Mouse (Mus musculus) MEL (cell line): Measurements from ENCODE around the gene Daam1. TPM values are rescaled to one million over a fixed set of nuclear protein-coding genes. Genes with fewer than 3 reads are reported as not detected.

Experiments used
- DNase-seq: peaks from one replicate; pipeline ENCODE4 v3.0.0; 2011; ENCODE audit warnings: low read depth, low spot score
- H3K27ac ChIP-seq: 2 replicates; pipeline ENCODE4 v1.5.1; 2012; ENCODE audit warnings: low read depth, mild to moderate bottlenecking, control low read depth, low read length, moderate library complexity; ENCODE audit not compliant: control insufficient read depth
- H3K27me3 ChIP-seq, 2 experiments: fragments of 150-350 bp in 1 of 2; sonication (generic) in 1 of 2; 2 replicates each; pipeline ENCODE4 v1.6.1; 2012; ENCODE audit warnings: low read length in 2 of 2, mild to moderate bottlenecking in 2 of 2, improper control_type of control experiment in 1 of 2, moderate library complexity in 1 of 2; ENCODE audit not compliant: insufficient read depth in 2 of 2, control insufficient read depth in 1 of 2
- H3K36me3 ChIP-seq, 2 experiments: 2 replicates each; pipeline ENCODE4 v1.6.1; 2012 to 2014; ENCODE audit warnings: low read length in 2 of 2, improper control_type of control experiment in 1 of 2, inconsistent platforms in 1 of 2, mild to moderate bottlenecking in 1 of 2; ENCODE audit not compliant: insufficient read depth in 2 of 2, control insufficient read depth in 1 of 2
- H3K4me1 ChIP-seq, 2 experiments: fragments of 150-350 bp in 1 of 2; sonication (generic) in 1 of 2; 2 replicates each; pipeline ENCODE4 v1.6.1; 2012; ENCODE audit warnings: low read length in 2 of 2, improper control_type of control experiment in 1 of 2, mild to moderate bottlenecking in 1 of 2; ENCODE audit not compliant: insufficient read depth in 2 of 2, control insufficient read depth in 1 of 2
- H3K4me3 ChIP-seq, 2 experiments: fragments of 150-350 bp in 1 of 2; sonication (generic) in 1 of 2; 2 replicates each; pipeline ENCODE4 v1.5.1; 2012; ENCODE audit warnings: low read depth in 2 of 2, low read length in 2 of 2, mild to moderate bottlenecking in 2 of 2, moderate library complexity in 2 of 2, control low read depth in 1 of 2, improper control_type of control experiment in 1 of 2; ENCODE audit not compliant: control insufficient read depth in 1 of 2, insufficient read depth in 1 of 2
- H3K79me2 ChIP-seq: 2 replicates; pipeline ENCODE4 v1.6.1; 2012; ENCODE audit warnings: mild to moderate bottlenecking, low read length, moderate library complexity; ENCODE audit not compliant: control insufficient read depth, poor library complexity, insufficient read depth
- H3K9ac ChIP-seq: 2 replicates; pipeline ENCODE4 v1.6.1; 2012; ENCODE audit warnings: low read depth, mild to moderate bottlenecking, control low read depth, low read length, moderate library complexity; ENCODE audit not compliant: control insufficient read depth, poor library complexity, severe bottlenecking
- H3K9me3 ChIP-seq: fragments of 150-350 bp; sonication (generic); replicated peaks from 2 replicates; pipeline ENCODE4 v1.6.1; 2012; ENCODE audit warnings: mild to moderate bottlenecking, low read length, improper control_type of control experiment, moderate library complexity; ENCODE audit not compliant: insufficient read depth
- BHLHE40 ChIP-seq: IDR thresholded peaks from 2 replicates; pipeline ENCODE4 v1.6.1; 2012; ENCODE audit warnings: low read depth, mild to moderate bottlenecking, inconsistent platforms, low read length, improper control_type of control experiment, borderline replicate concordance
- CHD2 ChIP-seq: IDR thresholded peaks from 2 replicates; pipeline ENCODE4 v1.6.1; 2011; ENCODE audit warnings: low read length, improper control_type of control experiment
- CTCF ChIP-seq, 3 experiments: IDR thresholded peaks in 2 of 3; conservative IDR thresholded peaks in 1 of 3; 2 replicates each; pipeline ENCODE4 v1.5.1; 2011 to 2012; ENCODE audit warnings: low read length in 3 of 3, low read depth in 2 of 3, mild to moderate bottlenecking in 2 of 3, improper control_type of control experiment in 1 of 3, inconsistent platforms in 1 of 3, mixed read lengths in 1 of 3, moderate library complexity in 1 of 3; ENCODE audit not compliant: control insufficient read depth in 1 of 3, insufficient read depth in 1 of 3, poor library complexity in 1 of 3, severe bottlenecking in 1 of 3
- ELF1 ChIP-seq: IDR thresholded peaks from 2 replicates; pipeline ENCODE4 v1.6.1; 2014; ENCODE audit warnings: low read depth, mild to moderate bottlenecking, inconsistent platforms, low read length, improper control_type of control experiment, moderate library complexity
- EP300 ChIP-seq, 2 experiments: IDR thresholded peaks; 2 replicates each; pipeline ENCODE4 v1.6.1; 2011; ENCODE audit warnings: improper control_type of control experiment in 2 of 2, low read length in 2 of 2, low read depth in 1 of 2, mild to moderate bottlenecking in 1 of 2
- GABPA ChIP-seq: IDR thresholded peaks from 2 replicates; pipeline ENCODE4 v1.6.1; 2012; ENCODE audit warnings: low read depth, mild to moderate bottlenecking, inconsistent platforms, low read length, improper control_type of control experiment, moderate library complexity
- GATA1 ChIP-seq: IDR thresholded peaks from 2 replicates; pipeline ENCODE4 v1.6.1; 2011; ENCODE audit warnings: low read depth, low read length, improper control_type of control experiment
- HCFC1 ChIP-seq: IDR thresholded peaks from 2 replicates; pipeline ENCODE4 v1.6.1; 2012; ENCODE audit warnings: low read depth, mild to moderate bottlenecking, inconsistent platforms, low read length, improper control_type of control experiment, moderate library complexity
- JUND ChIP-seq: IDR thresholded peaks from 2 replicates; pipeline ENCODE4 v1.6.1; 2011; ENCODE audit warnings: low read depth, mild to moderate bottlenecking, improper control_type of control experiment, low read length
- MAX ChIP-seq: IDR thresholded peaks from 2 replicates; pipeline ENCODE4 v1.6.1; 2011; ENCODE audit warnings: low read length, improper control_type of control experiment
- MAZ ChIP-seq: IDR thresholded peaks from 2 replicates; pipeline ENCODE4 v1.6.1; 2012; ENCODE audit warnings: low read depth, mild to moderate bottlenecking, inconsistent platforms, low read length, improper control_type of control experiment
- MXI1 ChIP-seq: IDR thresholded peaks from 2 replicates; pipeline ENCODE4 v1.6.1; 2011; ENCODE audit warnings: mild to moderate bottlenecking, low read depth, low read length, improper control_type of control experiment
- MYB ChIP-seq: IDR thresholded peaks from 2 replicates; pipeline ENCODE4 v1.6.1; 2011; ENCODE audit warnings: mild to moderate bottlenecking, low read depth, low read length, improper control_type of control experiment
- MYC ChIP-seq: IDR thresholded peaks from 2 replicates; pipeline ENCODE4 v1.6.1; 2011; ENCODE audit warnings: low read depth, mild to moderate bottlenecking, low read length, improper control_type of control experiment, moderate library complexity
- NELFE ChIP-seq: IDR thresholded peaks from 2 replicates; pipeline ENCODE4 v1.6.1; 2011; ENCODE audit warnings: low read depth, low read length, improper control_type of control experiment
- POLR2A ChIP-seq, 2 experiments: IDR thresholded peaks; 2 replicates each; pipeline ENCODE4 v1.6.1; 2011 to 2012; ENCODE audit warnings: low read length in 2 of 2, mild to moderate bottlenecking in 2 of 2, control low read depth in 1 of 2, improper control_type of control experiment in 1 of 2, low read depth in 1 of 2, moderate library complexity in 1 of 2; ENCODE audit not compliant: control insufficient read depth in 1 of 2, insufficient read depth in 1 of 2, poor library complexity in 1 of 2
- POLR2AphosphoS2 ChIP-seq: IDR thresholded peaks from 2 replicates; pipeline ENCODE4 v1.6.1; 2011; ENCODE audit warnings: low read length, improper control_type of control experiment
- POLR2AphosphoS5 ChIP-seq: IDR thresholded peaks from 2 replicates; pipeline ENCODE4 v1.6.1; 2012; ENCODE audit warnings: low read depth, borderline replicate concordance, mild to moderate bottlenecking, inconsistent platforms, low read length, moderate library complexity, mixed read lengths
- RCOR1 ChIP-seq: IDR thresholded peaks from 2 replicates; pipeline ENCODE4 v1.6.1; 2012; ENCODE audit warnings: low read depth, mild to moderate bottlenecking, inconsistent platforms, low read length, improper control_type of control experiment
- SMC3 ChIP-seq: IDR thresholded peaks from 2 replicates; pipeline ENCODE4 v1.6.1; 2011; ENCODE audit warnings: low read depth, low read length, improper control_type of control experiment
- TAL1 ChIP-seq: IDR thresholded peaks from 2 replicates; pipeline ENCODE4 v1.6.1; 2012; ENCODE audit warnings: mild to moderate bottlenecking, inconsistent platforms, low read length, moderate library complexity, mixed read lengths
- TBP ChIP-seq: IDR thresholded peaks from 2 replicates; pipeline ENCODE4 v1.8.0; 2011; ENCODE audit warnings: low read depth, low read length, improper control_type of control experiment
- TCF12 ChIP-seq: IDR thresholded peaks from 2 replicates; pipeline ENCODE4 v1.6.1; 2014; ENCODE audit warnings: low read depth, mild to moderate bottlenecking, inconsistent platforms, low read length, improper control_type of control experiment, moderate library complexity
- ZC3H11A ChIP-seq: IDR thresholded peaks from 2 replicates; pipeline ENCODE4 v1.6.1; 2012; ENCODE audit warnings: low read depth, mild to moderate bottlenecking, inconsistent platforms, low read length, improper control_type of control experiment
- ZNF384 ChIP-seq: IDR thresholded peaks from 2 replicates; pipeline ENCODE4 v1.6.1; 2012; ENCODE audit warnings: low read depth, mild to moderate bottlenecking, inconsistent platforms, low read length, improper control_type of control experiment
- polyA plus RNA-seq, 2 experiments: library from polyadenylated mRNA; stranded (reverse) in 1 of 2; unstranded in 1 of 2; fragments of >175 nt in 1 of 2; fragments of >200 nt in 1 of 2; gene quantifications; 2 replicates each; pipeline versions ENCODE4 v1.2.1 to v1.2.4; 2012; ENCODE audit warnings: low replicate concordance in 2 of 2, low read depth in 1 of 2; ENCODE audit not compliant: insufficient read length in 2 of 2, insufficient read depth in 1 of 2, missing spikeins in 1 of 2
- total RNA-seq: library from RNA; depleted of rRNA; stranded (reverse); fragments of 300-350 nt; gene quantifications from 2 replicates; pipeline ENCODE4 v1.2.3, GENCODE M21; 2012

Gene Daam1
- total and polyA plus RNA-seq, 3 experiments: 9.2 to 12.0 TPM; not detected in 1

DNA sequence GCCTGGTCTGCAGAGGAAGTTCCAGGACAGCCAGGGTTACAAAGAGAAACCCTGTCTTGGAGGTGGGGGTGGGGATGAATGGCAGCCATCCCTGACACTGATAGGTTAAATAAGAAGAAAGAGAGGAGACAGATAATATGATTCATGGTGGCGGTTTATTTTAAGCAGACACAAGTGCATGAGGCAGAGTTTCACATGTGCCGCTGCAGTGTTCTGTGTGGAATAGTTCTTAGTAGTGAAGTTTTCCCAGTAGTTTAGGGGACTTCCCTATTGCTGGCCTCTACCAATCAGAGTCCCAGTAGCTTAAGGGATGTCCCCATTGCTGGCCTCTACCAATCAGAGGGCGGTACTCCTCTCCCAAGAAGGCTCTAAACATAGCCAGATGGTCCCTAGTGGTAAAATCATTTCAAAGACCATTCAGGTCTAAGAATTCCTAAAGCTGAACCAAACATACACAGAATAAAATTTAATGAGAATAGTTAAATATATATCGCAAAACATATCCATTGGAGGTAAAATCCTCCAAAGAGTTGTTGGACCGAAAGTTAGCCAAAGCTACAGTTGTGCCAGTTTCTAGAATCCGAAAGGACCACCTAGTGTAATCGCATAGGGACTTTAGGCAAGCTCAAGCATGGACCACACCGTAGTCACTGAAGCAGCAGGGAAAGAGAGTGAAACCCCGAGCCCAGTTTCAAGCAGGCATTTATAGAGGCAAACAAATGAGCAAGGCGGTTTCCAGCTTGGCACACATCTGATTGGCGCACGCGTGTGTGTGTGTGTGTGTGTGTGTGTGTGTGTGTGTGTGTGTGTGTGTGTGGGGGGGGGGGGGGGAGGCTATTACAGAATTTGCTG, 178.4 kb downstream of the Daam1 start:
- no peak for DNase-seq
- Histone ChIP-seq H3K79me2 (no peaks in the 10 kb centered on the region), H3K4me1 (no peaks in the 10 kb centered on the region), H3K9me3 (no peaks in the 10 kb centered on the region), H3K9ac (no peak overlapping the region), H3K36me3 (no peaks in the 10 kb centered on the region), H3K27ac (no peak overlapping the region), H3K27me3 (no peaks in the 10 kb centered on the region), H3K4me3 (no peak overlapping the region)
- no peak for TF ChIP-seq POLR2AphosphoS2
- no peak for TF ChIP-seq RCOR1
- TF ChIP-seq CHD2: no peak
- no peak for TF ChIP-seq ELF1
- no peak for TF ChIP-seq POLR2AphosphoS5
- TF ChIP-seq TCF12: no peak
- TF ChIP-seq TAL1: no peak
- TF ChIP-seq EP300 (IDR thresholded peaks at IDR 0.05; ENCODE audit: low read depth in 1 of 2, low read length in 2 of 2): no peak
- TF ChIP-seq NELFE: no peak
- TF ChIP-seq GABPA: no peak
- TF ChIP-seq BHLHE40: no peak
- TF ChIP-seq MYB: no peak
- TF ChIP-seq SMC3: no peak
- TF ChIP-seq JUND: no peak
- TF ChIP-seq MXI1: no peak
- TF ChIP-seq MYC: no peak
- TF ChIP-seq ZC3H11A: no peak
- no peak for TF ChIP-seq GATA1
- TF ChIP-seq TBP: no peak
- TF ChIP-seq MAZ: no peak

- TF ChIP-seq RCOR1 (no peak), ZNF384 (no peak), HCFC1 (no peak), MAX (no peak), POLR2A (IDR thresholded peaks at IDR 0.05; ENCODE audit: control insufficient read depth in 1 of 2, insufficient read depth in 1 of 2, low read depth in 1 of 2, low read length in 2 of 2, poor library complexity in 1 of 2) (no peak), CTCF (IDR thresholded peaks at IDR 0.05 in 2 of 3, conservative IDR thresholded peaks at IDR 0.05 in 1 of 3; ENCODE audit: control insufficient read depth in 1 of 3, insufficient read depth in 1 of 3, low read depth in 2 of 3, low read length in 3 of 3, poor library complexity in 1 of 3, severe bottlenecking in 1 of 3) (no peak)
- Histone ChIP-seq H3K79me2 (no peaks in the 10 kb centered on the region), H3K36me3 (no peaks in the 10 kb centered on the region), H3K27me3 (no peaks in the 10 kb centered on the region), H3K4me3 (no peak overlapping the region), H3K9ac (no peak overlapping the region), H3K4me1 (no peaks in the 10 kb centered on the region), H3K9me3 (no peaks in the 10 kb centered on the region), H3K27ac (no peak overlapping the region)
- DNase-seq: no peak
These were observed 180.5 kb downstream of the Daam1 start for GRCm38 (mm10) chr12:72011404-72011803.
